Mouse (Mus musculus): ENCODE data around the gene Irak3.

- TF ChIP-seq ZMIZ1 (IDR thresholded peaks at IDR 0.05; ENCODE audit: low read depth, low read length), result no peak
- no peak for TF ChIP-seq ZKSCAN1 (IDR thresholded peaks at IDR 0.05; ENCODE audit: low read depth, low read length)
- TF ChIP-seq GATA1 (IDR thresholded peaks at IDR 0.05; ENCODE audit: low read depth, low read length), result no peak
- TF ChIP-seq CTCF (IDR thresholded peaks at IDR 0.05 in 2 of 3, conservative IDR thresholded peaks at IDR 0.05 in 1 of 3; ENCODE audit: control insufficient read depth in 1 of 3, insufficient read depth in 1 of 3, low read depth in 2 of 3, low read length in 3 of 3, poor library complexity in 1 of 3, severe bottlenecking in 1 of 3), result no peak; a peak in 1 of 6 replicates
- TF ChIP-seq POLR2AphosphoS5 (IDR thresholded peaks at IDR 0.05; ENCODE audit: borderline replicate concordance, low read depth, low read length), result no peak
- TF ChIP-seq RAD21 (IDR thresholded peaks at IDR 0.05; ENCODE audit: low read depth, low read length), result no peak
- no peak for TF ChIP-seq EP300 (IDR thresholded peaks at IDR 0.05; ENCODE audit: low read depth in 1 of 2, low read length in 2 of 2)
- no peak for TF ChIP-seq CHD2 (IDR thresholded peaks at IDR 0.05; ENCODE audit: low read length)
- TF ChIP-seq BHLHE40 (IDR thresholded peaks at IDR 0.05; ENCODE audit: borderline replicate concordance, low read depth, low read length), result no peak
- TF ChIP-seq E2F4 (IDR thresholded peaks at IDR 0.05; ENCODE audit: borderline replicate concordance, low read depth, low read length), result no peak
- TF ChIP-seq POLR2A (IDR thresholded peaks at IDR 0.05; ENCODE audit: control insufficient read depth in 1 of 2, insufficient read depth in 1 of 2, low read depth in 1 of 2, low read length in 2 of 2, poor library complexity in 1 of 2), result no peak
These were observed 90.1 kb downstream of the Irak3 start for GRCm38 (mm10) chr10:120111691-120112319.

Measured in MEL (cell line).